Comparison of ENCODE assay signal across 8 mouse cellular contexts in the genomic region with DNA sequence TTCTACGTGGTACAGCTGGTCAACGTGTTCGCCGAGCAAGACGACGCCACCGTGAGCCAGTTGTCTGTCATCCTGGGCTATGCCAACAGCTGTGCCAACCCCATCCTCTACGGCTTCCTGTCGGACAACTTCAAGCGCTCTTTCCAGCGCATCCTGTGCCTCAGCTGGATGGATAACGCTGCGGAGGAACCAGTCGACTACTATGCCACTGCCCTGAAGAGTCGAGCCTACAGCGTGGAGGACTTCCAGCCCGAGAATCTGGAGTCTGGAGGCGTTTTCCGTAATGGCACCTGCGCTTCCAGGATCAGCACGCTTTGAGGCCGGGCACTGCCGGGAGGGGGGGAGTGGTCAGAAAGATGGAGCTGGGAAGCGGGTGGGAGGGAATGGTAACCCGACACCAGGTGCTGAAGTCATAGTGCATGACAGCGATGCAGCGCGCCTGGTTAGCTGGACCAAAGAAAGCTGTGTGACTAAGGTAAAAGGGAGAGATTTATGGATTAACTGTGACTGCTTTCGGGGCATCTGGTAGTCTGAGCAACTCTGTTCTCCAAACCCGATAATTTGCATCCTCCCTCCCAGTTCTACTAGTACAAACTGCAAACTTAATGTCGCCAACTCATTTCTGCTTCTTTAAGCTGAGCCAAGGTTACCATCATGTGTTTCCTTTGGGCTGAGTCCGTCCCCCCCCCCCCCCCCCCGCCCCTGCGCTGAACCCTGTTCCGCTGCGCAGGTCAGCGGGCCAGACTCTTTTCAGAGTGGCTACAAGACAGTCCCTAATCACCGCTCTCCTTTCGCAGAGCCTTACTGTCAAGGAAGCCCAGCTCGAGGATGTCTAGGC. TPM values are rescaled to one million over a fixed set of nuclear protein-coding genes. Genes with fewer than 3 reads are reported as not detected.
DNase-seq lines count a peak whose midpoint lies in the region; ATAC-seq and TF ChIP-seq lines count a peak whose summit lies in the region.

No protein-coding gene starts in this region.

- no peak for ATAC-seq in liver, embryonic 16.5 days (ENCODE audit: low read depth)

- peaks cover 2% of the 10 kb centered on the region; the same call in 1 of the 2 replicates for H3K27me3 ChIP-seq in heart, adult 2 months (ENCODE audit: control insufficient read depth, insufficient read depth, low read length)
- H3K27me3 ChIP-seq in liver, embryonic 16.5 days (ENCODE audit: control insufficient read depth, insufficient read depth, low read depth, low read length): peaks cover 31% of the 10 kb centered on the region

- peaks cover 2% of the 10 kb centered on the region; the same call in 1 of the 2 replicates for H3K4me1 ChIP-seq in heart, adult 2 months (ENCODE audit: control insufficient read depth, insufficient read depth, low read length)
- H3K4me1 ChIP-seq in liver, embryonic 16.5 days (ENCODE audit: control insufficient read depth, low read depth, low read length): no peaks in the 10 kb centered on the region
- peaks cover 16% of the 10 kb centered on the region for H3K4me1 ChIP-seq in olfactory bulb, adult 2 months (ENCODE audit: control insufficient read depth, insufficient read depth, low read length)

- H3K4me3 ChIP-seq in heart, adult 2 months: peak overlapping the region; percentile 46
- peak overlapping the region; percentile 6; the same call in 1 of the 2 replicates for H3K4me3 ChIP-seq in liver, embryonic 16.5 days (ENCODE audit: low read depth, low read length)
- peak overlapping the region; percentile 44 for H3K4me3 ChIP-seq in olfactory bulb, adult 2 months (ENCODE audit: insufficient read depth, low read depth, low read length)

- peak overlapping the region; percentile 21 for H3K4me2 ChIP-seq in liver, embryonic 16.5 days (ENCODE audit: low read depth, low read length)

- intact Hi-C loops in heart, adult 2 months (cut with DNase I): loop anchor here (1.0 to 10.0 kb wide), 3 partner anchors 55 to 331 kb away; no protein-coding TSS in a partner anchor

- H3K36me3 ChIP-seq in heart, adult 2 months (ENCODE audit: control insufficient read depth, insufficient read depth, low read length): no peaks in the 10 kb centered on the region
- no peaks in the 10 kb centered on the region for H3K36me3 ChIP-seq in liver, embryonic 16.5 days (ENCODE audit: control insufficient read depth, insufficient read depth)

- peak overlapping the region; percentile 15; the same call in 1 of the 2 replicates for H3K27ac ChIP-seq in heart, adult 2 months
- H3K27ac ChIP-seq in liver, embryonic 16.5 days (ENCODE audit: low read length): no peak overlapping the region
- H3K27ac ChIP-seq in olfactory bulb, adult 2 months (ENCODE audit: insufficient read depth, low read depth, low read length): no peak overlapping the region

- WGBS in heart, adult 2 months: under 1% methylated on average over 40 of the region's 40 CpGs
- WGBS in liver, embryonic 16.5 days (ENCODE audit: insufficient replicate concordance): 1% methylated on average over 40 of the region's 40 CpGs
- under 1% methylated on average over 40 of the region's 40 CpGs for WGBS in olfactory bulb, adult 2 months

- peak; percentile 66 for DNase-seq in 416B (ENCODE audit: low read depth)
- peak; percentile 80 for DNase-seq in R1 (ENCODE audit: low read depth, low spot score)
- peak; percentile 11 to 27 for DNase-seq in heart, adult 2 months
- peak; percentile 29 for DNase-seq in kidney, adult 18-20 months
- DNase-seq in thymus, postnatal 10 days (ENCODE audit: low spot score in 2 of 2): no peak
- no peak for DNase-seq in cerebellum, adult 11-12 months

- TF ChIP-seq POLR2A in heart, adult 2 months (IDR thresholded peaks at IDR 0.05; ENCODE audit: insufficient read depth, low read depth, low read length): no peak
- no peak for TF ChIP-seq POLR2A in olfactory bulb, adult 2 months (IDR thresholded peaks at IDR 0.05; ENCODE audit: insufficient read depth, low read depth, low read length)

- TF ChIP-seq CTCF in heart, adult 2 months (IDR thresholded peaks at IDR 0.05): no peak
- no peak for TF ChIP-seq CTCF in olfactory bulb, adult 2 months (IDR thresholded peaks at IDR 0.05; ENCODE audit: insufficient read depth, low read depth, low read length)

- no peaks in the 10 kb centered on the region for H3K79me2 ChIP-seq in heart, adult 2 months (replicated peaks; ENCODE audit: control insufficient read depth, insufficient read depth, low read length)

- TF ChIP-seq EP300 in heart, adult 2 months (IDR thresholded peaks at IDR 0.05; ENCODE audit: insufficient read depth, low read depth, low read length): no peak

- H3K9me3 ChIP-seq in liver, embryonic 16.5 days (replicated peaks; ENCODE audit: control insufficient read depth, low read length): no peaks in the 10 kb centered on the region

- 0 out of 2 replicates have a peak overlapping the region, but pooled peaks have one; percentile 23 for H3K9ac ChIP-seq in heart, adult 2 months (ENCODE audit: low read depth, low read length)
- no peak overlapping the region for H3K9ac ChIP-seq in liver, embryonic 16.5 days (ENCODE audit: low read depth, low read length)

RNA-seq across cellular contexts. Expression of gene Sstr1, which starts 2.1 kb away (rescaled TPM):
- total RNA-seq in heart, adult 2 months (2021): under 1 TPM in 1 of 2 experiments, not detected in 1; 0.18 TPM
- not detected in 2 replicates for polyA plus RNA-seq in heart, adult 2 months (2012; rRNA removed)
- not detected in 2 replicates for polyA plus RNA-seq in liver, embryonic 16.5 days (2015; fragmentation: Nextera tagmentation; extraction: Ambion mirVana)
- polyA plus RNA-seq in olfactory bulb, adult 2 months (2012; ENCODE audit: insufficient read depth, insufficient read length, low replicate concordance, missing spikeins): not detected in 2 replicates

RNA-seq across cellular contexts. Expression of gene Clec14a, which starts 55.4 kb away (rescaled TPM):
- total RNA-seq in heart, adult 2 months (2021): 10 to 100 TPM in 1 of 2 experiments, 1 to 10 TPM in 1; 9.2 to 13.9 TPM
- 6.9 and 9.6 TPM in 2 replicates for polyA plus RNA-seq in heart, adult 2 months (2012; rRNA removed)
- 6.6 and 6.7 TPM in 2 replicates for polyA plus RNA-seq in liver, embryonic 16.5 days (2015; fragmentation: Nextera tagmentation; extraction: Ambion mirVana)
- not detected in 2 replicates for polyA plus RNA-seq in olfactory bulb, adult 2 months (2012; ENCODE audit: insufficient read depth, insufficient read length, low replicate concordance, missing spikeins)

Comparison
In these comparisons a context has a peak if more than half of its experiments do, and no peak if none do; other contexts are left out.
1. DNase-seq: peak in 416B (single experiment), R1 (single experiment), heart, adult 2 months (2 of 2) and kidney, adult 18-20 months (single experiment); none in thymus, postnatal 10 days (0 of 2) and cerebellum, adult 11-12 months (single experiment).
2. Peak in every context shown above with its lines, with median percentiles within 50 percentile points of each other: H3K4me3 ChIP-seq.